Mouse (Mus musculus) cerebellum, adult 8-10 months (tissue): ENCODE data around the gene Zfp558.
A peak's percentile ranks its signal among the peaks of the same experiment; 100 is the strongest.
"Not testable (repeated sequence)": the region's sequence is repeated elsewhere in the genome, so short reads cannot be mapped to it uniquely, and the experiment has no call there.

Experiments used
- DNase-seq: peaks from one replicate; pipeline ENCODE4 v3.0.0; 2022

Gene Zfp558

DNA sequence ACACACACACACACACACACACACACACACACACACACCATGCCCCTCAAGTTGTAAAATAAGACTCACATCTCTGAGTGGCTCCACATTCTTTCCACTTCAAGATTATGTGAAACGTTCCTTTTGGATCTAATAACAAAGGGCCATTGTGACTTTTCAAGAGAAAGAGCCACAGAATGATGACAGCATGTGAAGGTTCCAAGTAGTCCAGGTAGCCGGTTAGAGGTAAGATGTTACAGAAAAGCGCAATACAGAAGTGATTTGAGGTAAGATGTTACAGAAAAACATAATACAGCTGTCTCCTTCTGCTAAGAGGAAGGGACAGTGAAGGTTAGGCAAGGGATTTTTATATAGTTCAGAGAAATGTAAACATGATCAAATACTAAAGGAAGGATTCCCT, at the start of gene Zfp558, which contains the start of gene Mbd3l1:
Gene Zfp558, minus strand, starts transcription at position 101 of the 400 bp plus-strand sequence.
Gene Mbd3l1, plus strand, starts transcription at position 192 of the 400 bp plus-strand sequence.
- no peak for DNase-seq

DNA sequence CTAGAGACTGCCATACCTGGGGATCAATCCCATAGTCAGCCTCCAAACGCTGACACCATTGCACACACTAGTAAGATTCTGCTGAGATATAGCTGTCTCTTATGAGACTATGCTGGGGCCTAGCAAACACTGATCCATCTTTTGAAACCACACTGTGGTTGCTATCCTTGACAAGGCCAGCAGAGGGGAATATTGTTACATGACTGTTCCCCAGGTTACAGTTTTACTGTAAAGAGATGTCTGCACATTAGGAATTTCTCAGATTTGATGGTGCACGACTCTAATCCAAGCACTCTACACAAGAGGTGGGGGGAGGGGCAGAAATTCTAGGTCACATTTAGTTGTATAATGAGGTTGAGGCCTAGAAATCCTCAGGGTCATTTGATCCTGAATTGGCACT, 30.0 kb upstream of the Zfp558 start:
- DNase-seq = no peak

DNA sequence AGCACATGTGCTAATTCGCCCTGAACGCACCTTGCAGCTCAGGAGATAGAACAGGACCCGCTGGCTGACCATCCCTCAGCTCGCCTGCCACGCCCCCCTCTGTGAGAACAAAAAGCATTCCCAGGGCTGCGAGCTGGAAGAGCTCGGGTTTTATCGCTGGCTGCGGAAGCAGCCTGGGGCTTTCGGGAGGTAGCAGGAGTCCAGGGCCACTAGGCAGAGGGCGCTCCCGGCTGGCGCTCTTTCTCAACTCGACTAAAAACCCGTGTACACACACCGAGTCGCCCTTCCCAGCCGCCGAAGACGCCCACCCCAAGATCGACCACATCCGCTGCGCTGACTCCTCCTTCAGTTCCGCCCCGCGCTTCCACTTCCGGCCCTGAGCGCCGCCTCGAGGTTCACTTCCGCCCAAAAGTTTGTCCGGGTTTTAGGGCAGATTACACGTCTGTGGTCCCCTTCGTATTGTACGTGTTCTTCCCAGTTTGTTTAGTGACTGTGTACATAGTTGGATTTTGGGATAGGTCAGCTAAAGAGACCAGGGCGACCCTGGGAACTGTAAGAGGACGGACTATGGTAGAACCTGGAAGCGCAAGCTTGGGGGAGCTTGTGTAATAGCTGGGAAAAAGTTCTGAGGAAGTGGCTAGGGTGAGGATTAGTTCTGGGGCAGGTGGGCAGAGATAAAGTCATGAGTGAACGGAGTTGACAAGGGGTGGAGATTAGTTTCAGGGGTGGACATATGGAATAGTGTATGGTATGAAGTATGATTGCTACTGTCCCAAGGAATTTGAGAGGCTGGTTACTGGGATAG, 4.5 kb downstream of the Zfp558 start:
- peak; percentile 28 for DNase-seq

DNA sequence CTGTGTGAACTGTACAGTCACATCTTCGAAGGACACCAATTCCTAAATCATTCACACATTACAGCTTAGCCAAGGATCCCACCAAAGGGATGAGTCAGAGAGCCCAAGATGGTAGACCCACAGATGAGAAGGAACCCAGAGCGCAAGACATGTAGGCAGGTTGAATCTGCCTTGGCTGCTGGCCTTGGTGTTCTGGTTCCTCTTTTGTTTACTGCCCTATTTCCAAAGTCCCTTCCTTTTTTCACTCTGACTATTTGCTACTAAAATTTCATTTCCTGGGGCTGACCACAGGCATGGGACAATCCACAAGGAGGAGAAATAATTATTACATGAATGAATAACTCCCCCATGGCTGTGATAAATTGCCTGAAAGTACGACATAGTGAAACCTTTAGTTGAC, 10.1 kb downstream of the Zfp558 start:
- DNase-seq = no peak

GRCm38 (mm10) chr9:18467350-18467749, 10.7 kb downstream of the Zfp558 start:
- DNase-seq = no peak

GRCm38 (mm10) chr9:18456520-18456919, 21.5 kb downstream of the Zfp558 start:
- DNase-seq = no peak

GRCm38 (mm10) chr9:18431687-18432086, 46.4 kb downstream of the Zfp558 start:
- no peak for DNase-seq

DNA sequence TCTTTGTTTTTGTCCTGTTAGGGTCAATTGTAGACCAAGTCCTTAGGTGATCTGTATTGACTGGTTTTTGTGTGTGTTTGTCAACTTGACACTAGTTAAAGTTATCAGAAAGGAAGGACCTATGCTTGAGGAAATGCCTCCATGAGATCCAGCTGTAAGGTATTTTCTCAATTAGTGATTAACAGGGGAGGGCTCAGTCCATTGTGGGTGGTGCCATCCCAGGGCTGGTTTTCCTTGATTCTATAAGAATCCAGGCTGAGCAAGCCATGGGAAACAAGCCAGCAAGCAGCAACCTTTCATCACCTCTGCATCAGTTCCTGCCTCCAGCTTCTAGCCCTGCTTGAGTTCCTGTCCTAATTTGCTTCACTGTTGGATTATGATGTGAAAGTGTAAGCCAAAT, 47.7 kb downstream of the Zfp558 start, which contains the start of gene Mbd3l2:
Gene Mbd3l2, plus strand, starts transcription at position 301 of the 400 bp plus-strand sequence.
- no peak for DNase-seq

GRCm38 (mm10) chr9:18412371-18412770, 65.7 kb downstream of the Zfp558 start:
- not testable (repeated sequence) for DNase-seq
